Mouse (Mus musculus): Measurements from ENCODE around the gene Ugt1a5.
"Not testable (repeated sequence)": the region's sequence is repeated elsewhere in the genome, so short reads cannot be mapped to it uniquely, and the experiment has no call there.

DNA sequence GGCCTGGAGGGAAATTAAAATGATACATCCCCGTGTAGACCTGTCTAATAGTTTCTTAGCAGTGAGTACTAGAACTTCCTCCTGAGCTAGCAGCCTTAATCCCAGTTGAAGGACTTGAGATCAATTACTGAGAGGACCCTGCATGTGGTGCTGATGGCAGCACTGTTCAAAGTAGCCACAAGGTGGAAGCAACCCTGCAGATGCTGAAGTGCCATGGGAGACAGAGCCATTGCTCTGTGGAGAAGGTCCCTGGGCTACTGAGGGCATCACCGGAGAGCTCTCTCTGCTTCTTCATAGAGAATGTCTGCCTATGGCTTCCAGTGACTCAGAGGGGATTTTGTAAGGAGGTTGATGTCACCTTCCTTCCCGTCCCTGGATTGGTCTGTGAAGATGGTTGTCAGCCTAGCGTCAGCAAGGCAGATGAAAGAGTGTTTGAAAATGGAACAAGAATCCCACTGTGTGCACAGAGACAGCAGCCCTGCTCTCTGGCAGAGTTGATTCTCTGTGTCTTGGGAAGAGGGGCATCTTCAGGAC lies 39.9 kb upstream of the Ugt1a5 start:
- not testable (repeated sequence) for TF ChIP-seq POLR2A (IDR thresholded peaks at IDR 0.05; ENCODE audit: insufficient read length, low read depth); USF1 (IDR thresholded peaks at IDR 0.05; ENCODE audit: low read depth); TCF12 (IDR thresholded peaks at IDR 0.05; ENCODE audit: insufficient read depth, poor library complexity, severe bottlenecking)

Measured in myocyte (in vitro differentiated cells).